Mouse (Mus musculus): ENCODE results near the gene Nxf7. TPM values are rescaled to one million over a fixed set of nuclear protein-coding genes. Genes with fewer than 3 reads are reported as not detected.
"Not testable (repeated sequence)": the region's sequence is repeated elsewhere in the genome, so short reads cannot be mapped to it uniquely, and the experiment has no call there.

Nxf7 gene
- polyA plus RNA-seq (2012; ENCODE audit: insufficient read depth, low replicate concordance), result not detected in 2 replicates

GRCm38 (mm10) chrX:135598677-135599076 lies at the start of gene Nxf7:
TSS of gene Nxf7 (minus strand) at chrX:135598777.
- H3K27me3 ChIP-seq (replicated peaks), result no peaks in the 10 kb centered on the region
- H3K4me1 ChIP-seq, result no peaks in the 10 kb centered on the region
- TF ChIP-seq GATA1 (IDR thresholded peaks at IDR 0.05; ENCODE audit: borderline replicate concordance, low read length) (no peak), FLI1 (IDR thresholded peaks at IDR 0.05; ENCODE audit: low read length) (no peak)
- no peaks in the 10 kb centered on the region for H3K36me3 ChIP-seq (replicated peaks; ENCODE audit: low read length)
- no peak within 1 kb of the TSS for H3K4me3 ChIP-seq (replicated peaks)
- H3K9me3 ChIP-seq, result peaks cover 22% of the 10 kb centered on the region

GRCm38 (mm10) chrX:135627605-135628004 lies 29.0 kb upstream of the Nxf7 start, which contains the start of gene Prame:
TSS of gene Prame (minus strand) at chrX:135627705.
- Histone ChIP-seq H3K4me1 (no peaks in the 10 kb centered on the region), H3K4me3 (replicated peaks) (no peak within 1 kb of the TSS), H3K9me3 (no peaks in the 10 kb centered on the region), H3K36me3 (replicated peaks; ENCODE audit: low read length) (no peaks in the 10 kb centered on the region), H3K27me3 (replicated peaks) (peaks cover under 1% of the 10 kb centered on the region)
- no peak for TF ChIP-seq FLI1 (IDR thresholded peaks at IDR 0.05; ENCODE audit: low read length)
- no peak for TF ChIP-seq GATA1 (IDR thresholded peaks at IDR 0.05; ENCODE audit: borderline replicate concordance, low read length)

GRCm38 (mm10) chrX:135601298-135602029 lies 2.9 kb upstream of the Nxf7 start:
- H3K4me1 ChIP-seq; H3K4me3 ChIP-seq (replicated peaks): not testable (repeated sequence)

GRCm38 (mm10) chrX:135598096-135598495 lies 481 bp downstream of the Nxf7 start:
- Histone ChIP-seq H3K9me3 (peaks cover 22% of the 10 kb centered on the region), H3K36me3 (replicated peaks; ENCODE audit: low read length) (no peaks in the 10 kb centered on the region), H3K4me3 (replicated peaks) (no peak overlapping the region), H3K27me3 (replicated peaks) (no peaks in the 10 kb centered on the region), H3K4me1 (no peaks in the 10 kb centered on the region)
- TF ChIP-seq FLI1 (IDR thresholded peaks at IDR 0.05; ENCODE audit: low read length) (no peak), GATA1 (IDR thresholded peaks at IDR 0.05; ENCODE audit: borderline replicate concordance, low read length) (no peak)

More at GRCm38 (mm10) chrX:135601298-135602029, 2.9 kb upstream of the Nxf7 start:
- not testable (repeated sequence) for H3K27me3 ChIP-seq (replicated peaks); H3K36me3 ChIP-seq (replicated peaks; ENCODE audit: low read length)
- peaks cover 22% of the 10 kb centered on the region for H3K9me3 ChIP-seq

- Histone ChIP-seq H3K36me3 (replicated peaks; ENCODE audit: low read length) (no peaks in the 10 kb centered on the region), H3K4me1 (peaks cover 5% of the 10 kb centered on the region; the same call in 1 of the 2 replicates), H3K27me3 (replicated peaks) (peaks cover 3% of the 10 kb centered on the region), H3K9me3 (no peaks in the 10 kb centered on the region), H3K4me3 (replicated peaks) (no peak overlapping the region)
- no peak for TF ChIP-seq FLI1 (IDR thresholded peaks at IDR 0.05; ENCODE audit: low read length)
- no peak for TF ChIP-seq GATA1 (IDR thresholded peaks at IDR 0.05; ENCODE audit: borderline replicate concordance, low read length)
Observed at GRCm38 (mm10) chrX:135576412-135576811, 22.2 kb downstream of the Nxf7 start.

GRCm38 (mm10) chrX:135574958-135575628 lies 23.5 kb downstream of the Nxf7 start:
- H3K4me3 ChIP-seq (replicated peaks); H3K4me1 ChIP-seq; H3K27me3 ChIP-seq (replicated peaks): not testable (repeated sequence)

GRCm38 (mm10) chrX:135574261-135574957 lies 24.2 kb downstream of the Nxf7 start:
- not testable (repeated sequence) for H3K4me3 ChIP-seq (replicated peaks); H3K27me3 ChIP-seq (replicated peaks); H3K4me1 ChIP-seq; H3K9me3 ChIP-seq; H3K36me3 ChIP-seq (replicated peaks; ENCODE audit: low read length)

More at GRCm38 (mm10) chrX:135574958-135575628, 23.5 kb downstream of the Nxf7 start:
- H3K9me3 ChIP-seq; H3K36me3 ChIP-seq (replicated peaks; ENCODE audit: low read length): not testable (repeated sequence)

- H3K4me1 ChIP-seq; H3K4me3 ChIP-seq (replicated peaks); H3K9me3 ChIP-seq; H3K27me3 ChIP-seq (replicated peaks); H3K36me3 ChIP-seq (replicated peaks; ENCODE audit: low read length): not testable (repeated sequence)
Observed at GRCm38 (mm10) chrX:135569467-135569866, 29.1 kb downstream of the Nxf7 start.

GRCm38 (mm10) chrX:135564934-135565333 lies 33.6 kb downstream of the Nxf7 start:
- not testable (repeated sequence) for H3K4me1 ChIP-seq; H3K36me3 ChIP-seq (replicated peaks; ENCODE audit: low read length); H3K27me3 ChIP-seq (replicated peaks); H3K4me3 ChIP-seq (replicated peaks); H3K9me3 ChIP-seq

GRCm38 (mm10) chrX:135562841-135563240 lies 35.7 kb downstream of the Nxf7 start:
- Histone ChIP-seq H3K9me3 (no peaks in the 10 kb centered on the region), H3K27me3 (replicated peaks) (no peaks in the 10 kb centered on the region), H3K36me3 (replicated peaks; ENCODE audit: low read length) (no peaks in the 10 kb centered on the region), H3K4me3 (replicated peaks) (no peak overlapping the region), H3K4me1 (0 out of 2 replicates have a peak, but pooled peaks cover 2% of the 10 kb centered on the region)
- TF ChIP-seq FLI1 (IDR thresholded peaks at IDR 0.05; ENCODE audit: low read length) (no peak), GATA1 (IDR thresholded peaks at IDR 0.05; ENCODE audit: borderline replicate concordance, low read length) (no peak)

- H3K4me1 ChIP-seq; H3K36me3 ChIP-seq (replicated peaks; ENCODE audit: low read length); H3K9me3 ChIP-seq; H3K4me3 ChIP-seq (replicated peaks); H3K27me3 ChIP-seq (replicated peaks): not testable (repeated sequence)
Observed at GRCm38 (mm10) chrX:135561693-135562092, 36.9 kb downstream of the Nxf7 start.

- not testable (repeated sequence) for H3K27me3 ChIP-seq (replicated peaks); H3K36me3 ChIP-seq (replicated peaks; ENCODE audit: low read length); H3K4me3 ChIP-seq (replicated peaks); H3K4me1 ChIP-seq; H3K9me3 ChIP-seq
Observed at GRCm38 (mm10) chrX:135560933-135561332, 37.6 kb downstream of the Nxf7 start.

GRCm38 (mm10) chrX:135559665-135560064 lies 38.9 kb downstream of the Nxf7 start:
- H3K4me1 ChIP-seq; H3K4me3 ChIP-seq (replicated peaks); H3K9me3 ChIP-seq; H3K36me3 ChIP-seq (replicated peaks; ENCODE audit: low read length); H3K27me3 ChIP-seq (replicated peaks): not testable (repeated sequence)

Measured in megakaryocyte, embryonic 14.5 days (primary cell).